Mouse (Mus musculus): ENCODE data around the gene Akt1.
A peak's percentile ranks its signal among the peaks of the same experiment; 100 is the strongest.

The Akt1 gene

DNA sequence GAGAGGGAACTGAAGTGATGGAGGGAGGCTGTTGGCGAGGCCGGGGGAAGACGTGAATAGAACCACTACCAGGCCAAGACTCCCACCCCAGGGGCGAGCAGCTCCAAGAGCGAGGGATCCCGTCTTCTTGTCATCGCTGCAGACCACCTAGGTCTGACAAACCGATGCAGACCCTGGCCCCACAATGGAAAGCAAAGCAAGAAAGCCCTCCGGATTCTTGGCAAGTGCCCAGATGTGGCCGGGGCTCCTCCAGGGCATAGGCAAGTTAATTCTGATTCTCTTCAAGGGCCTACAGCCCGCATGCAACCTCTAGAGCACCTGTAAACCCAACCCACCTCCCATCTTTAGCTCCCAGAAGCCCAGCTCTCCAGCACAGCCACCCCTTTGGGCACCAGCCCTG lies 11.4 kb downstream of the Akt1 start:
- no peak for DNase-seq (ENCODE audit: low read depth in 1 of 2, low spot score in 2 of 2)

GRCm38 (mm10) chr12:112661851-112662250 lies 12.8 kb downstream of the Akt1 start:
- no peak for DNase-seq (ENCODE audit: low read depth in 1 of 2, low spot score in 2 of 2)

- no peak for DNase-seq (ENCODE audit: low read depth in 1 of 2, low spot score in 2 of 2)
Observed at GRCm38 (mm10) chr12:112661327-112661605, 13.4 kb downstream of the Akt1 start.

DNA sequence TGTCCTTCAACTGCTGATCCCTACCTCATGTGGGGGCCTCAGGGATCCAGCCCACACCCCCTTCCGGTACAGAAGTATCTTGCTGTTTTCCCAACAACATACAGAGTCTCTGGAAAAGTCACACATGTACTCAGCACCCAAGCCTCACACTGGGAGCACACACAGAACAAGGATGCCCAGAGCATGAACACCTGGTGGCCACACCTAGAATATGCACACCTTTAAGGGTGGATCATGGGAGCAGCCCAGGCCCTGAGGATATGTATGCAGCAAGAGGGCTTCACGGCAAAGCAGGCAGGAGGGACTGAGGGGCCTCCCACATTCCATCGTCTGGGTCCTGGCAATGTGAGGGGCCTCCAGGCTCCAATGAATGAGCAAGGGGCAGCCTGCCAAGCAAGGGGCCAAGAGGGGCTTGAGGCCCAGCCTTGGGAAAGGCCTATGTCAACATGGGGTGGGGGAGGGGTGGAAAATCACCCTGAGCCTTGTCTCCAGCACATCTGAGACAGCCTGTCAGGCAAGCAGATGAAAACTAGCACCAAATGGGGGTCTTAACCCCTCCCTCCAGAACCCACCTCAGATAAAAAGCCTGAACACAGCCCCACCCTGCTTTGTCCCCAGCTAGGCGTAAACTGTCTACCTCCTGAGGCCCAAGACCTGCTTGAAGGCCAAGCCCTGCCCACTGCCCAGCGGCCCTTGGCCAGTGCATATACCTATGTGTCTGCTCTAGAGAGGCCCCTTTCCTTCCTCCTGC lies 13.9 kb downstream of the Akt1 start:
- no peak for DNase-seq (ENCODE audit: low read depth in 1 of 2, low spot score in 2 of 2)

- peak; percentile 33 to 49 for DNase-seq (ENCODE audit: low read depth in 1 of 2, low spot score in 2 of 2)
Observed at GRCm38 (mm10) chr12:112659109-112659508, 15.6 kb downstream of the Akt1 start.

DNA sequence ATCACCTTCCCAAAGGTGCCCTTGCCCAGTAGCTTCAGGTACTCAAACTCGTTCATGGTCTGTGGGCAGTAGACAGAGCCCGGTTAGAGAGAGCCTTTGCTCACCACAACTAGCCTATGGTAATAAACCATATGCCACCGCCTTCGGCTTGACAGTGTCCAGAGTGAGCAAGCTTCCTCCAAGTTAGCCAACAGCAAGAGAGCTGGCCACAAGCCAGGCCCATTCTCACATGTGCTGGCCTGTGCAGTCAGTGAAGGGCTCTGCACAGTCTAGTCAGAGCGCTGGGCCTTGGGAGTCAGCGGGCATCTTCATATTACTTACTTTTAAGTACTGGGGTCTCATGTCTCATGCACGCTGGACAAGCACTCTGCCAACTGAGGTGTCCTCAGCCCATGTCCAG lies 16.1 kb downstream of the Akt1 start:
- DNase-seq (ENCODE audit: low read depth in 1 of 2, low spot score in 2 of 2): no peak

DNA sequence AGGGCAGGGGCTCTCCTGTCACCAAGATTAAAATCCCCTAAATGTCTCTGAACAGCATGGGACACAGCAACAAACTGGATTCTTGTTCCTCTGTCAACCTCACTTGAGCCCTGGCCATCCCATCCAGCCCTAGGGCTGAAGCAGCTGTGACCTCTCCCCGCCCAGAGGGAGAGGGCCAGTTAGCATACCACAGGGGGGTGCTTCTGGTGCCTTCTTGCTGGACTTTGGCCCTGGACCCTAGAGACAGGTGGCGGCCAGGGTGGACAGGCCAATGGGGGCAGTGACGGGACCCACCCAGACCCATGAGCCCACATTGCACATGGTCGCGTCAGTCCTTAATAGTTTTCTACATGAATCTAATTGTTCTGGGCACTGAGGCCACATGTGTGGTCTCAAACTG lies 20.6 kb downstream of the Akt1 start:
- DNase-seq (ENCODE audit: low read depth in 1 of 2, low spot score in 2 of 2): no peak

DNA sequence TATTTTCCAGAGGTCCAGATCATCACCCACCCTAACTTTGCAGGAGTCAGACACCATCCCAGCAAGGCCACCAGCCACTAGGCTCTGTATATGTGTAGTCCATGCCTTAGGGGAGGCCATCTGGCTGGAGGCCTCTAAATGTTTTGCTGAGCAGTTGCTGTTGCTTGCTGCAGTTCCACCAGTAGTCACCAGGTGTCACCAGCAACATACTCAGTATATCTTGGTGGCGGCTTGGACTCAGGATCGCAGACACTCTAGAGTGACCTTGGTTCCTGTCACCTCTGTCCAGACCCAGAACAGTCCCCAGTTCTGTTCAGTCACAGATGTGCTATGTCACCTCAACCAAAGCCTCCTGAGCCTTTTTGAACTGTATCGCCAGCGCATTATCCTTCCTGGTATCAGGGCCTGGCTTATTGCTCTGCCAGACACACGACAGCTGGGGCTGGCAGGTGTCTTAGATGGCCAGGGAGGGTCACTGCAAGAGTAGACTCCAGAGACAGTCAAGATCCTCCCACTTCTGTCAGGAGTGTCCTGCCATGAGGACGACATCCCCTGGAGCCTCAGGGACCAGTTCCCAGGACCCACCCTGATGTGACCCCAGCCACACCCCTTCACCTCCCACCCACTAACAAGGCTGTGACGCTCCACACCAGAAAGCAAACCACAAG lies 21.4 kb downstream of the Akt1 start:
- DNase-seq (ENCODE audit: low read depth in 1 of 2, low spot score in 2 of 2): peak in 1 of 2 experiments; percentile 72

GRCm38 (mm10) chr12:112651778-112652439 lies 22.8 kb downstream of the Akt1 start:
- DNase-seq (ENCODE audit: low read depth in 1 of 2, low spot score in 2 of 2): no peak

GRCm38 (mm10) chr12:112648081-112648480 lies 26.6 kb downstream of the Akt1 start:
- no peak for DNase-seq (ENCODE audit: low read depth in 1 of 2, low spot score in 2 of 2)

- no peak for DNase-seq (ENCODE audit: low read depth in 1 of 2, low spot score in 2 of 2)
Observed at GRCm38 (mm10) chr12:112646139-112646538, 28.5 kb downstream of the Akt1 start.

DNA sequence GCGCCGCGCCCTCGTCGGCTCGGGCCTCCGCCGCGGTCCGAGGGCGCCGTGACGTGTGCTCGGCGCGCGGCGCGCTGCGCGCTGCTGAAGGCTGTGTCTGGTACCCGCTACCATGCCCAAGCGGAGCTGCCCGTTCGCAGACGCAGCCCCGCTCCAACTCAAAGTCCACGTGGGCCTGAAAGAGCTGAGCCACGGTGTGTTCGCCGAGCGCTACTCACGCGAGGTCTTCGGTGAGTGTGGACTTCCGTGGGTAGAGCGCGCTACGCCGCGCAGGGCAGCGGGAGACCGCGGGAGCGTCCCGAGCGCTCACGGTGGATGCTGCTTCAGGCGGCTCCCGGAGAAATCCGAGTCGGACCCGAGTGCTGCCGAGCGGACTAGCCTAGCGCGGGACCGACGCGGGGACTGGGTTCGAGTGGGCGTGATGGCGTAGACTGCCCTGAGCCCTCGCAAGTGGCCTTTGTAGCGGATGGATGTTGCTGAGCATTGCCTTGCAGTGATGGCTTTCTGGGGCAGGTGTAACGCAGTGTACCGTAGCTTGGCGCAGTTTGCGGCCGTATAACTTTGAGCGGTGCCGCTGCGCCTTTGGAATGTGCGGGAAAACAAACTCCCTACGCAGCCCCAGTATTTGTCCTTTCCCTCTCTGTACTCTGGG lies 29.7 kb downstream of the Akt1 start:
- DNase-seq (ENCODE audit: low read depth in 1 of 2, low spot score in 2 of 2): no peak

DNA sequence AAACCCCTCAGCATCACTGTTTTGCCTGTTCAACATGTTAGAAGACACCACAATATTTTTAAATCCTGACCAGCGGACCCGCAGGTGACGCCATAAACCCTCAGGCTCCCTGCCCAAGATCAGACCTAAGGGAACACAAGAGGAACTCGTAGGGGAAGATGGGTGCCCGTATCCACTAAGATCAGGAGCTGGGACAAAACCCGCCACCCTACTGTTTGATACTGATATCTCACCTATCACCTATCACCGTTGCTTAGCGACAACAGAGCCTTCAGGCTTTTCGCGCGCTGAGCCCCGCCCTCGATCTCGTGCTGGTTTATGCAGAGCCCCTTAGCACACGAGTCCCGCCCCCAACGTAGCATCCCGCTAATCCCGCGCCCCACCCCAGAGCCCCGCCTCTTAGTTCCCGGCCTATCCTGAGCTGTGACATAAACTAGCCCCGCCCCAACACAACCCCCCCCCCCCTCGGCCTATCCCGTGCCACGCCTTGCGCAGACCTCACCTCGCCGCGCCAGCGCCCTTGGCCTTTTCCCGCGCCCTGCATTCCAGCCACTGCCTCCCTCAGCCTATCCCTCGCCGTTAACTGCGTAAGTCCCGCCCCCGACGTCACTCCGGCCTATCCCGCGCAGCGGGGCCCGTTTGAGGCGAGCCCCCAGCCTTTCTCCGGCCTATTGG lies 30.4 kb downstream of the Akt1 start, which contains the start of gene Siva1:
Siva1 (plus strand) TSS at position 500 of the 675 bp plus-strand sequence.
- DNase-seq (ENCODE audit: low read depth in 1 of 2, low spot score in 2 of 2): peak; percentile 96 to 98

GRCm38 (mm10) chr12:112643126-112643525 lies 31.6 kb downstream of the Akt1 start:
- DNase-seq (ENCODE audit: low read depth in 1 of 2, low spot score in 2 of 2): no peak

DNA sequence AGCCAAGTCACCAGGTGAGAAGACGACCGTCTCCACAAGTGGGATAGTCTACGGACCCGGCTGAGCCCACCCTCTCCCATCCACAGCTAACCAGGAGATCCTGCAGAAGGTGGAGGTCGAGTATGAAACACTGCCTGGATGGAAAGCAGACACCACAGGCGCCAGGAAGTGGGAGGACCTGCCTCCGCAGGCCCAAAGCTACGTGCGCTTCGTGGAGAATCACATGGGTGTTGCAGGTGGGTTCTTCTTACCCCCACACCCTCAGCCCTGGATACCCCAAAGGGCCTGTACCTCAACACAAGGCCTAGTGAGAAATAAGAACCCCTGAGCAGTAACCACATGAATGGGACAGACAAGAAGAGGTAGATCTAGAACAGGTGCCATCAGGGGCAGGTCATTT lies 35.2 kb downstream of the Akt1 start:
- no peak for DNase-seq (ENCODE audit: low read depth in 1 of 2, low spot score in 2 of 2)

DNA sequence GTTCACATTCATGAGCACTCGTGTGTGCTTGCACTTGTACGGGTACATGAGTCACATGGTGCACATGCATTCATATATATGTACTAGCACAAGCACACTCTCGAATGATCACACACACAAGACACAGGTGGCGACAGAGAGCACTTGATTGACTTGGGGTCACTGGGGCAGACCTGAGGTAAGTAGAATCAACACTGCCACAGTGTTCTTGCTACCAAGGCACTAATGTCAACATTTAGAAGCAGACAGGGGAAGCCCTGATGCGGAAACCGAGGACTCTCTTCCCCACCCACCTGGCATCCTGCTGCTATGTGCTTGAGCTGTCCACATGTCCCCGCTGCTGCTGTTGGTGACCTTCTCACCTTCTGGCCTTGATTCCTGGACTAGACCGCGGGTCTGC lies 41.0 kb downstream of the Akt1 start:
- DNase-seq (ENCODE audit: low read depth in 1 of 2, low spot score in 2 of 2): no peak

DNA sequence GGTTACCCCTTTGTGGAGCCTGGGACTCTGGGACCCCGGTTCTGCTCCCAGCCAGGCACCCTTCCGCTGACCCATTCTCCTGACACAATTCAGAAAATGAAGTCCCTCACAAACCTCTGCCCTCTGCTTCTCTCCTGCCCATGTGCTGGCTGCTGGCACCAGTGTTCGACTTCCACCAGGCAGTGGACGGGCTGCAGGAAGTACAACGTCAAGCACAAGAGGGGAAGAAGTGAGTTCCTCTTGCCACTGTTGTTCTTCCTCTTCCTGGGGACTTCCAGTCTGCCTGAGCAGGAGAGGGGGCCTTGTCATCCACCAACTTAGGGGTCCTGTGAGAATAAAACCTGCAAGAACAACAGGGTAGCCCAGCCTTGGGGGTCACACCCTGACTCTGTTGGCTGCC lies 41.8 kb downstream of the Akt1 start:
- DNase-seq (ENCODE audit: low read depth in 1 of 2, low spot score in 2 of 2): peak in 1 of 2 experiments; percentile 52

GRCm38 (mm10) chr12:112632084-112632777 lies 42.5 kb downstream of the Akt1 start:
- no peak for DNase-seq (ENCODE audit: low read depth in 1 of 2, low spot score in 2 of 2)

GRCm38 (mm10) chr12:112631472-112631871 lies 43.2 kb downstream of the Akt1 start:
- no peak for DNase-seq (ENCODE audit: low read depth in 1 of 2, low spot score in 2 of 2)

GRCm38 (mm10) chr12:112630796-112631195 lies 43.9 kb downstream of the Akt1 start:
- no peak for DNase-seq (ENCODE audit: low read depth in 1 of 2, low spot score in 2 of 2)

- DNase-seq (ENCODE audit: low read depth in 1 of 2, low spot score in 2 of 2): no peak
Observed at GRCm38 (mm10) chr12:112630029-112630428, 44.7 kb downstream of the Akt1 start.

All from monocyte, adult 2 months (primary cell).